Mouse (Mus musculus): ENCODE data around the gene Camk2b.

GRCm38 (mm10) chr11:6020360-6020759, 45.8 kb downstream of the Camk2b start:
- no peak for TF ChIP-seq EP300 (IDR thresholded peaks at IDR 0.05; ENCODE audit: low read depth)
- TF ChIP-seq CTCF (IDR thresholded peaks at IDR 0.05; ENCODE audit: low read depth): no peak
